Mouse (Mus musculus) ES-Bruce4 (cell line): ENCODE measurements around the gene Stk32b.

Experiments
- CTCF ChIP-seq: IDR thresholded peaks from one replicate; pipeline ENCODE4 v1.8.1; 2011; ENCODE audit warnings: low read depth, low read length
- POLR2A ChIP-seq: IDR thresholded peaks from one replicate; pipeline ENCODE4 v1.8.1; 2011; ENCODE audit warnings: low read length; ENCODE audit not compliant: insufficient read depth

- TF ChIP-seq POLR2A (no peak), CTCF (no peak)
These were observed 82.2 kb downstream of the Stk32b start for GRCm38 (mm10) chr5:37634791-37635190.
